Mouse (Mus musculus) G1E (cell line): ENCODE measurements around the gene Pld2. TPM values are rescaled to one million over a fixed set of nuclear protein-coding genes. Genes with fewer than 3 reads are reported as not detected.

ENCODE experiments used
- ATAC-seq: 2 replicates; pipeline ENCODE4 v1.8.0; 2016; ENCODE audit warnings: mild to moderate bottlenecking; ENCODE audit not compliant: insufficient number of reproducible peaks, poor library complexity, low FRiP score, severe bottlenecking; ENCODE audit errors: extremely low read depth
- DNase-seq: peaks from one replicate; pipeline ENCODE4 v3.0.0; 2012; ENCODE audit warnings: low spot score
- H3K27me3 ChIP-seq: 2 replicates; pipeline ENCODE4 v1.6.1; 2012; ENCODE audit warnings: mild to moderate bottlenecking, low read length, inconsistent platforms; ENCODE audit not compliant: insufficient read depth
- H3K36me3 ChIP-seq: replicated peaks from 2 replicates; pipeline ENCODE3; 2012; ENCODE audit warnings: mild to moderate bottlenecking, inconsistent platforms
- H3K4me1 ChIP-seq: 2 replicates; pipeline ENCODE4 v1.6.1; 2012; ENCODE audit warnings: low read depth, low read length, inconsistent platforms, mixed read lengths; ENCODE audit not compliant: insufficient read depth
- H3K4me3 ChIP-seq: 2 replicates; pipeline ENCODE4 v1.5.1; 2012; ENCODE audit warnings: low read depth, mild to moderate bottlenecking, inconsistent platforms, low read length, moderate library complexity, mixed read lengths
- H3K9me3 ChIP-seq: replicated peaks from 2 replicates; pipeline ENCODE4 v1.6.1; 2012; ENCODE audit warnings: inconsistent platforms
- CTCF ChIP-seq: IDR thresholded peaks from 2 replicates; pipeline ENCODE4 v1.5.1; 2012; ENCODE audit warnings: low read depth, low read length, inconsistent platforms, mixed read lengths
- GATA1 ChIP-seq: IDR thresholded peaks from 2 replicates; pipeline ENCODE4 v1.6.1; 2012; ENCODE audit warnings: borderline replicate concordance, low read length, inconsistent platforms, mixed read lengths
- GATA2 ChIP-seq: IDR thresholded peaks from 2 replicates; pipeline ENCODE4 v1.6.1; 2012; ENCODE audit warnings: low read depth, low read length, inconsistent platforms, borderline replicate concordance
- POLR2AphosphoS5 ChIP-seq: IDR thresholded peaks from 2 replicates; pipeline ENCODE4 v1.6.1; 2012; ENCODE audit warnings: low read depth, low read length, inconsistent platforms; ENCODE audit not compliant: insufficient replicate concordance
- TAL1 ChIP-seq: conservative IDR thresholded peaks from 2 replicates; pipeline ENCODE4 v1.6.1; 2012; ENCODE audit warnings: low read depth, low read length, inconsistent platforms, mixed read lengths
- polyA plus RNA-seq: library from polyadenylated mRNA; stranded (reverse); fragments of >175 nt; gene quantifications from 2 replicates; pipeline ENCODE4 v1.2.3, GENCODE M21; 2012
- total RNA-seq, 2 experiments: library from RNA; stranded (forward) in 1 of 2; stranded (reverse) in 1 of 2; fragments of 200-1000 nt in 1 of 2; fragments of >200 nt in 1 of 2; fragmentation: Nextera tagmentation in 1 of 2; gene quantifications; 2 replicates each; pipeline ENCODE4 v1.2.3; 2014 to 2017

Gene Pld2
- total RNA-seq (2014; fragmentation: Nextera tagmentation) (not detected in 2 replicates), total RNA-seq (2017) (0.05 and 0.06 TPM in 2 replicates), polyA plus RNA-seq (not detected in 2 replicates)

DNA sequence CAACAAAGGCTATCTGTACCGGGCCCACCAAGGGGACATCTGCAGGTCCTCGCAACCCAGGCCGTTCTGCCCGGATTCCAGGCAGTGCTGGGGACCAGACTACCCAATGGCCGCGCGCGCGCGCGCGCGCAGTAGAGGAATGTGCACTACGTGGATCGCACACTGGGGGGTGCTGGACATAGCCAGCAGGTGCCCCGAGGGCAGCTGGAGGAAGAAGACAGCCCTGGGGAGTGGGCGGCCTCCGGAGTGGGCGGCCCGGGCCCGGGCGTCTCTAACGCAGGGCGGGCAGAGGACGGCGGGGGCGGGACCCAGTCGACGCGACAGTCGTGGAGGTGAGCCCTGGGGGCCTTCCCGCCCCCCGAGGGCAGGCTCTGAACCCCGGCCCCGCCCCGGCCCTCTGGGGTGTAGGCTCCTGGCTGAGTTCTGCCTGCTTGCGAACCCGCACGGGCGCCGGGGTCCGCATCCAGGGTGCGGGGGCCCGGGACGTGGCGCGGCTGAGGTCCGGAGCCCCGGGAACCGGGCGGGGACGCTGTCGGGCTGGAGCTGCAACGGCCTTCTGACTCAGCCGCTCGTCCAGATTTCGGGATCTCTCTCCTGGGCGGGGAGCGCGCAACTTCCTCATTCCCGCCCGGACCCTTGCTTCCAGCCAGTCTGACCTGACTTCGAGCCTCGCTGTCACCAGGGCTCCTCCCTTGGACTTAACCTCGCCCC, at the start of gene Pld2:
Pld2 (plus strand) TSS at position 188 of the 711 bp plus-strand sequence.
- peak within 1 kb of the TSS; percentile 64 for H3K4me3 ChIP-seq
- no peak; the same call in 1 of the 2 replicates for ATAC-seq
- peaks cover 24% of the 10 kb centered on the region for H3K4me1 ChIP-seq
- H3K36me3 ChIP-seq = no peaks in the 10 kb centered on the region
- DNase-seq = peak; percentile 71
- no peaks in the 10 kb centered on the region for H3K9me3 ChIP-seq
- TF ChIP-seq TAL1 (no peak), GATA2 (no peak), CTCF (no peak), POLR2AphosphoS5 (no peak), GATA1 (no peak)
- H3K27me3 ChIP-seq = peaks cover 71% of the 10 kb centered on the region

DNA sequence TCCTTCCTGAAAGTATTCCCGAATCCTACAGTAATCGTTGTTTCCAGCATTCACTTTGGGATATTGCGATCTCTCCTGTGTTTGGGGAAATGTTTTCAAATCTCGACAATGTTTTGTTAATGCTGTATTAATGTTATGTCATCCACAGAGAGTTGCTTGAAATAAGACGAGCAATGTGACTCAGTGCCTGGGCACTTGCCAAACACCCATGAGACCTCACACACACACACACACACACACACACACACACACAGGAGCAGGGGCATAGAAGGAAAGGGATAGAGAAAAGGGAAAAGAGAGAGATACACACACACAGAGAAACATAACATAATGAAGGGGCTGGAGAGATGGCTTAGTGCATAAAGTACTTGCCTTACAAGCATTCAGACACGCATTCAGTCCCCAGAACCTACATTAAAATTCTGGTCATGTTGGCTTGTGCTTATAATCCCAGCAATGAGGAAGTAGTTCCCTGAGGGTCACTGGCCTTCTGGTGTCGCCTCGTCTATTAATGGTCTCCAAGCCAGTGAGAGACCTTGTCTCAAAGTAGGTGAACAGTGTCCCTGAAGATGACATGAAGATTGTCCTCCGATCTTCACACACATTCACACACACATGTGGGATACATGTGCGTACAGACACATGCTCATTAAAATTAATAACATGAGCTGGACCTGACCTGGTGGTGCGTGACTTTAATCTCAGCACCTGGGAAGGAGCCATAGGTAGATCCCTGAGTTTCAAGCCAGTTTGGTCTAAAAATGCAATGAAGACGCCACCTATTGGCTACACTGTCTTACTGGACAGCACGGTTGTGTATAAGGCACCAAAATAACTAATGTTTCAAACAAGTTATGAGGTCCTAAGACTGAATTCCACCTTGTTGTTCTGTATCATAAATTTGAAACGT, 40.0 kb upstream of the Pld2 start:
- no peak for ATAC-seq
- Histone ChIP-seq H3K9me3 (no peaks in the 10 kb centered on the region), H3K36me3 (no peaks in the 10 kb centered on the region), H3K27me3 (peaks cover 25% of the 10 kb centered on the region), H3K4me1 (peaks cover 1% of the 10 kb centered on the region), H3K4me3 (no peak overlapping the region)
- no peak for DNase-seq
- TF ChIP-seq POLR2AphosphoS5 (no peak), GATA2 (no peak), GATA1 (no peak)

DNA sequence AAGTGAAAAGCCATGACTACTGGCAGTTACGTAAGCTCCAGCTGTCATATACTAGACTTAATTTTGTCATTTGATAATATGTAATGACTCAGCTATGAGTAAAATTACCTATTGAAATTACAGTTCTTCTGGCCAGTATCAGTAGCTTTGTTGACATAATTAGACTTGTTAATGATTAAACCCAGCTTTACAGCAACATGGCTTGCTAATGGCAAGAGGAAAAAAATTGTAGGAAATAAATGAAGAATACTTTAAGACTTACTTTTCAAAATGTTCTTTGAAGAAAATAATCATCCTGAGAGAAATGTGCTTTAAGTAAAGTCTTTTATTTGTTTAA, 39.4 kb upstream of the Pld2 start:
- Histone ChIP-seq H3K9me3 (no peaks in the 10 kb centered on the region), H3K27me3 (peaks cover 29% of the 10 kb centered on the region), H3K4me1 (peaks cover 7% of the 10 kb centered on the region), H3K4me3 (no peak overlapping the region), H3K36me3 (no peaks in the 10 kb centered on the region)
- DNase-seq (no peak), ATAC-seq (no peak)
- no peak for TF ChIP-seq TAL1
- TF ChIP-seq GATA1 = no peak
- no peak for TF ChIP-seq CTCF
- no peak for TF ChIP-seq POLR2AphosphoS5
- no peak for TF ChIP-seq GATA2

DNA sequence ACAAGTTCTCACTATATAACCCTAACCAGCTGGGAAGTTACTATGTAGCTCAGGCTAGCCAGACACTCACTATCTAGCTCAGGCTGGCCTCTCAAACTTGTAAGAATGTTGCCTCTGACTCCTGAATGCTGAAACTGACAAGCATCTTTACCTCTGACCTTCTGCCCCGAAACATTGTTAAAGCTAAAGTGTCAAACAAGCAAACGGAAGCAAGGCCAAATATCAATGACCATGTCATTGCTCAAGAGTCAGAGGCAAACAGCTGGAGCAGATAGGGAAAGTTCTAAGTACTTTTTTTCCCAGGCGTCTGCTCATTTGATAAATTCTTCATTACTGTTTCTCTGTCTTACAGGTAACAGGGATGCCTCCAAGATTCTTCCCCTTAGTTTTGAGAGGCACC, 37.8 kb upstream of the Pld2 start:
- no peak for DNase-seq
- TF ChIP-seq CTCF = no peak
- no peak for TF ChIP-seq TAL1
- TF ChIP-seq GATA1 = no peak
- TF ChIP-seq GATA2 = no peak
- TF ChIP-seq POLR2AphosphoS5 = no peak
- Histone ChIP-seq H3K4me3 (no peak overlapping the region), H3K9me3 (no peaks in the 10 kb centered on the region), H3K4me1 (peaks cover 13% of the 10 kb centered on the region), H3K27me3 (peaks cover 27% of the 10 kb centered on the region), H3K36me3 (no peaks in the 10 kb centered on the region)
- ATAC-seq = no peak

DNA sequence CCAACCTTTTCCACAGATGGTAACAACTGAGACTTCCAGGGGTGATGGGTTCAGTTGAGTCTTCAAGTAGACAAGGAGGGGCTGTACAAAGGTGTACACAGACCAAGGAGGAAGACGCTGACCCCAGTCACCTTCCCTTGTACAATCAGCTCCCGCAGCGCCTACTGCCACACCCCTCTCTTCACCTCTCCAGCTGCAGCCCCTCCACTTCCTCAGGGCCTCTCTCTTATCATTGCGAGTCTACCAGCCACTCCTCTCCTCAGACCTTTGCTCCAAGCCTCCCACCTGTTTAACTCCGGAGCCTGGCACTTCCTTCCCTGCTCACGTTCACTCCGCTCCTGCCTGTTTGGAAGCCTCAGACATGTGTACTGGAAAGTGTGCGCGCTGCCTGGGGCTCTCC, 34.9 kb upstream of the Pld2 start, which contains the start of gene Tm4sf5:
Tm4sf5 (plus strand) TSS at position 275 of the 400 bp plus-strand sequence.
- no peaks in the 10 kb centered on the region for H3K9me3 ChIP-seq
- H3K4me1 ChIP-seq = peaks cover 13% of the 10 kb centered on the region
- DNase-seq = no peak
- no peak within 1 kb of the TSS for H3K4me3 ChIP-seq
- TF ChIP-seq TAL1 = no peak
- ATAC-seq = no peak
- H3K27me3 ChIP-seq = peaks cover 42% of the 10 kb centered on the region
- no peaks in the 10 kb centered on the region for H3K36me3 ChIP-seq

DNA sequence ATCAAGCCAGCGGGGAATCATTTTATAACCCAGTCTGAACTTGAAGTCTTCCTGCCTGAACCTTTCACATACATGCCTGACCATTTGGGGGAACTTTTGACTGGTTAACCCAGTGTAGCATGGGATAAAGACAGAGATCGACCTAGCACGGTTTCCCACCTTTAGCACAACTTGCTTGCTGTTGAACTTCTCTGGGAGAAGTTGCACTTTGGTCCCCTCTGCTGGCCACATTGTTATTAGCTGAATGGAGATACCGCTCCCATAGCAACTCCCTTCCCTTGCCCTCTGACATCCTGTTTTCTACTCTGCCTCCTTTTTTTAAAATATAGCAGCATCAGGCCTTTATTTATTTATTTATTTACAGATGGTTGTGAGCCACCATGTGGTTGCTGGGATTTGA, 33.5 kb upstream of the Pld2 start:
- Histone ChIP-seq H3K9me3 (no peaks in the 10 kb centered on the region), H3K27me3 (peaks cover 50% of the 10 kb centered on the region), H3K4me1 (peaks cover 13% of the 10 kb centered on the region), H3K4me3 (no peak overlapping the region), H3K36me3 (no peaks in the 10 kb centered on the region)
- DNase-seq = peak; percentile 60
- ATAC-seq = no peak
- TF ChIP-seq TAL1 (no peak), CTCF (0 out of 2 replicates have a peak, but pooled peaks have one; percentile 30)
